Mouse (Mus musculus) urinary bladder, postnatal 10 days (tissue): ENCODE data around the gene Rabgap1l.

Experiments used
- DNase-seq: peaks from one replicate; pipeline ENCODE4 v3.0.0; 2022; ENCODE audit warnings: low spot score

Gene Rabgap1l

DNA sequence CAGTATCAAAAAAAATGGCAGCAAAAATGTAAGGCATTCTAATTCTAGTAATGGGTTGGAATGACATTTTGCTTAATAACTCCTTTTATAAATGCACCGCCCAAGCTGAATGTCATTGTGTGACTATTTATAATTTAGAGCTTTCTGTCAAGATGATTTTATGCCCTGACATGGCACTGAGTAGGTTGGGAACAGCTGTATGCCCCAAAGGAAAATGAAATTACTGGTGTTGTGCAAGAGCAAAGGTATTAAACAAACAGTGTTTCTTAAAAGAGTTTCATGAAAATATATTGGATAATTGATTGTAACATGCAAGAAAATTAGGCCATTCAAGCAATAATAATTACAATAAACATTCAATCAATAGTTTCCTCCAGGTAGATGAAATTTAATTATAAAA, 198.4 kb downstream of the Rabgap1l start:
- no peak for DNase-seq

DNA sequence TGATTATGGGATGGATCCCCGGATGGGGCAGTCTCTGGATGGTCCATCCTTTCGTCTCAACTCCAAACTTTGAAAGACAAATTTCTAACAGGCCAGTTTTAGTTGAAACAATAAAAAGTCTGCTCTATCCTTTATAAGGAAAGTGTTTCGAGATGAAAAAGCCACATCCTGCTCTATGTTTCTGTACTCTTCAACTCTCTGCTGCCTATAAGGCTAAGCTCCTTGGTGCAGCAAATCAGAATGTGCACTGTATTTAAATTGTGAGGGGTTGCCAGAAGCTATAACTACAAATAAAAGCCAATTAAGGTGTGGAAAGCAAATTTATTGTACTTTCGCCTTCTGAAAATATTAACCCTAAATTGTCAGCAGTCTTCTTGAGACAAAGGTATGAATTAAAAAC, 198.9 kb downstream of the Rabgap1l start:
- no peak for DNase-seq

DNA sequence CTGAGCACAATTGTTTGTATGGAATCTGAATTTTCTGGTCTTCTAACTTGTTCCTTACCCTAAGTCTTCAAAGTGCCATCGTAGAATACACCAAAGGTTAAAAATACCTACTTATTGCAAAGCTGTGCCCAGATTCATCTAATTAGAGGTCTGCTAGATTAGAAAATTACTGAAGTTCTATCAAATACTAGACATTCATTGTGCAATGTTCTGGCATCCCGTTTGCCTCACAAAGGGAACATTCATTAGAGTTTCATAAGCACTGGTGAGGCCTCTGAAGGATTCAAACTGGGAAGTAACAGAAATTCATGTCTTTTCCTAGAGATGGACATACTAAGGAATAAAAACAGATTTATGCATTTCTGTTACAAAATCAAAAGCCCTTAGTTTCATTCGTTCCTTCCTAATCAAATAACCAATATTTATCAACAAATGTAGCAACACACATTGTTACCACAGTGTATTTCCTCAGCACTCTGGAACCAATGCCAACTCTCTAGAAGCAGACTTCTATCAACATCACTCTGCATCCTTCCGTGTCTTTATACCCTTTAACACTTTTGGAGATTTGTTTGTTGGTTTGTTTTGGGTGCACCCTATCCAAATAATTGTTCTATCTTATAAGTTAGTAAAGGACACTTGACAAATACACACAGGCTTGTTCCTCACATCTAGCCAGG, 204.0 kb downstream of the Rabgap1l start:
- DNase-seq = no peak

DNA sequence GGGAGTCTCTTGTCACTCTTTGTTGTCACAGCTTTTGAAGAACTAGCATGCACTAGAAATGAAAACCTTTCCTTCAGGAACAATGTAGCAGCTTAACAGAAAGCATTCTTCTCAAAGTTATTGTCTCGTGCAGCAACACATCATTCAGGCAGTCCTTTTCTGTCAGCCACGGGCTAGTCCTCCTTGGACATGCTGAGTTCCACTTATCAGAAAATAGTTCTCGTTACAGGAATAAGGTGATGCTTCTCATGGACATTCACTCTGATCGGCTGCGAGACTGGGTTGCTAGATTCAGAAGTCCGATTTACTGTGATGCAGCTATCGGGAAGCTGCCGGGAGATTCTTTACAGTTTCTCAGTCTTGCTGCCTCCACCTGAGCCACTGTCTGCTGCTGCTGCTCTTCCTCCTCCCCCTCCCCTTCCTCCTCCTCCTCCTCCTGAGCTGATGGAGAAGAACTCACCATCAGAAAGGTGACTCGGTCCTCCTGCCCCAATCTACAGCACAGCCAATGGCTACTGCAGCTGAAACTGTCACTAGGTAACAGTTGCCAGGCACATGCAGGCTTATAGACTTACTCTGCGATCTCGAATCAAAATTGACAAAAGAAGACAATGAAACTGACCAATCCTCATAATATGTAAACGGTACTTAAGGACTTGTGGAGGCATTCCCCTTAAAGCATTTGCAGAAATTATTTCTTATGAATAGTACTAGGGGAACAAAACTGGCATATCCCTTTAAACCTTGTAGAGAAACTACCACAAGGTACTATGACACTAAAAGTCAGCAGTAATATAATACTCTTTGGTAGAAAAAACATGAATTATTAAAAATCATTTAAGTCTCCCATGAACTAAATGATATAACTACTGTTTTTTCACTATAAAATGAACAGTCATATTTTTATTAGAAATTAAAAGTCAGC, 213.4 kb downstream of the Rabgap1l start:
- DNase-seq = no peak

DNA sequence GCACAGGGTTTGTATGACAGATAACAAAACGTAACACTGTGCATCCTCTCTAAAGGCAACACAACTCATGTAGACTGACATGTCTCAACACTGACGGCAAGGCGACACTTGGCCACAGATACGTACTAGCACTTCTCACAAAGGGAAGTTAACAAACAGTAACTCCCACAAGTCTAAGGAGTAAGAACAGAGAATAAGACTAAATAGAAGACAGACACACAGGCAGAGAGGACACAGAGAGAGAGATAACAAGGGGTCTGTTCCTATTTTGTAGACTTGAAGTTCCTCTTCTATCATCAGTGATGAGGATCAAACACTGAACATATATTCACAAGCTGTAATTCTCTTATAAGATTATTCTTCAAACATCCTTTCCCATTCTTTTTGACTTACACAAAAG, 216.9 kb downstream of the Rabgap1l start:
- no peak for DNase-seq

DNA sequence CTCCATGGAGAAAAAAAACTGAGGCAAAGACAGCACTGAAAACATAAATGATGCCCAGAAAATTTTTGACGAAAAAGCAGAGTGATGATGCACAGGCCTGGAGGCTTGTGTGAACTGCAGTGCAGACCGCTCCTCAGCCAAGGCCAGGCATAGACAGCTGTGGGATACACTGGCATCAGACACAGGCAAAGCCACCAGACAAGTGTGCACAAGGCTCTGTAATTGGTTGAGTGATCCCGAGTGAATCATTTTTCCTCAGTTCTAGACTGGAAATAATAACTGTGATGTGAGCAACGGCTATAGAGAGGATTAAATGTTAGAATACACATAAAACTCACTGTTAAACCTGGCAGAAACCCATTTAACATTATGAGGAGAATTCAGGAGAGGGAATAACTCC, 219.0 kb downstream of the Rabgap1l start:
- no peak for DNase-seq

DNA sequence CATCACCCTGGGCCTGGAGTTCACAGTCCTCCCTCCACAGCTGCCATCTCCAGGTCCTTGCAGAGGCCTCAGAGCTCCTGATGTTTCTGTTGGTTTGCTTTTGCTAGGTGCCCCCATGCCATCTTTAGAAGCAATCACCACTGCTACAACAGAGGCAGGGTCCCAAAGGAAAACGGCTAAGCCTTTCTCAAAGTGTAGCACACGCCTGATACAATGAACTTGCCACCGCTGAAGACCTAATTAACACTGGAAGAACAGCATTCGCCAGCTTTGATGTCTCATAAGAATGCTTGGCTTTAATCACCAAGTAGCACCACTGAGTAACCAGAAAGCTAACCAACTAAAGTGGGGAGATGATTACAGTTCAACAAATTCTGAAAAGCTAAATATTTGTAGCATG, 226.6 kb downstream of the Rabgap1l start:
- DNase-seq = no peak

DNA sequence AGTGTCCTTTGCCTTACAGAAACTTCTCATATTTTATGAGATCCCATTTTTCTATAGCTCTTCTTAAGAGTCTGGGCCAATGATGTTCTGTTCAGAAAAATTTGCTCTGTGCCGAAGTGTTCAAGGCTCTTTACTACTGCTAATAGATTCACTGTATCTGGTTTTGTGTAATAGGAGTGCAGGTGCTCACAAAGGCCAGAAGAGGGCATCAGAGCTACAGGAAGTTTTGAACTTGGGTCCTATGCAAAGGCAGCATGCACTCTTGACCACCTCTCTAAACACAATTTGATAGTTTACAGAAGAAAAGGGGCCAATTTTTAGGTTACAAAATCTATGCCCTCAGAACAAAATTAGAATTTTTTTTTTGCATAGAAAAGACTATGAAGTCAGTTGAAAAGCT, 231.6 kb downstream of the Rabgap1l start:
- no peak for DNase-seq

DNA sequence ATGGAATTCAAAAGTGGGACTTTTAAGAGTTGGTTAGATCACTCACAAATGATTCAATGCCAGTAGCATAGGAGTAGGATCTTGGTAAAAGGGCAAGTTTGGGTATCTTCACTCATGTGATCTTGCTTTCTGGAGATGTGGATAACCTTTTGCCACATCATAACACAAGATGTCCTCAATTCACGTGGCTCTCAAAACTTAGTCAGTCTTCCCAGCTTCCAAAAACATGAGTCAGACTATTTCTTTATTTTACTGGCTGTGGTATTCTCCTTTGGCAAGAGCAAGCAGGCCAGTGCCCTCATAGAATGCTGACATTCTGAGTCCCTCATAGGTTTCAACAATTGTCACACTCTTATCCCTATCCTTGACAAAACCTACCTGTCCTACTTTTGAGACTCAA, 242.4 kb downstream of the Rabgap1l start:
- DNase-seq = no peak

DNA sequence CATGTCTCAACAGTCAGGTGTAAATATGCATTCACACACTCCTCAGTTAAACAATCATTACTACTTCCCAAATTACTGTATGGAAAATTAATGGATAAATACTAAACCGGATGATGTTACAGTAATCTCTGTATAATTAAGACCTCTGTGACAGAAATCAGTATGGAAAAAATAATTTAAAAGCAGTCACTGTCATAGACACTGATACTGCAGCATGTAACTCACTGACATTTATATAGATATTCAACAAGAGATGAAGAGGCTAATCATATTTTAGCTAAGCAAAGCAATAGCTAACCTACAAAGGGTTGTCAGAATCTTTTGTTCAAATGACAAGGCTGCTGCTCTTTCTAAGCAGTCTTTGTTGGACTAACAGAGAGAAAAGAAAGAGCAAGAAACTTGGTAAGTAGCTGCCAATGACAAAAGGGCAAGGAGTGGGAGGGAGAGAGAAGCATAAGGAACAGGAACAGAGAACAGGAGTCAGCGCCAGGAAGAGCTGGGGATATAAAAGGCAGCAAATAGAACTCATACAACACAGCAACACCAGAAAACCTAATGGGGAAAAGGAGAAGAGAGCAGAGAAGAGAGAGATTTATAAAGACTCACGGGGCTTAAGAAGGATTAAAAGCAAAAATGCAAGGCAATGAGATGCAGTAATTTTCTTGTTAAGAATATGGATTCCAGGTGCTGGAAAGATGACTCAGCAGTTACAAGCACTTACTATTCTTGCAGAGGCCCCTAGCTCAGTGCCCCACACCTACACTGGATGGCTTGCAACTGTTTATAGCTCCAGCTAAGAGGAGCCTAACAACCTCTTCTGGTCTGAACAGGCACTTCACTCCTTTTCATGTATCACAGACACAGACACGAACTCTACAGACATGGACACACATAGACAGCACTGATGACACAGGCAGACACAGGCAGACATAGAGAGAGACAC, 244.8 kb downstream of the Rabgap1l start:
- DNase-seq = no peak

DNA sequence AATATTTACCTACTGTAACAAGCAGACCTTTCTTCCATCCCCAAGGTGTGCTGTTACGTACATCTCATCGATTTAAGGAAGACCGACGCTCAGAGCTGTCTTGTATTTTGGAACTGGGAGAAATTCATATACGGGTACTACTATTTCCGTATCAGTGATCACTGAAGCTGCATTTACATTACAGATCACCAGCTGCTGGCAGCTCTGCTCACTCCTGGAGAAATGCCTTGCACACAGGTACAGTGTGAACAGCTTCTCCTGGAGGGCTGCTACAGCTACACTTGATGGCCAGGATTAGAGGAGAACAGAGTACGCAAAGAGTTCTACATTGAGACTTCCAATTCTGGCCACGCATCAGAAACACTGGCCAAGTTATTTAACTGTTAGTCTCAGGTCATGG, 257.4 kb downstream of the Rabgap1l start:
- DNase-seq = no peak

DNA sequence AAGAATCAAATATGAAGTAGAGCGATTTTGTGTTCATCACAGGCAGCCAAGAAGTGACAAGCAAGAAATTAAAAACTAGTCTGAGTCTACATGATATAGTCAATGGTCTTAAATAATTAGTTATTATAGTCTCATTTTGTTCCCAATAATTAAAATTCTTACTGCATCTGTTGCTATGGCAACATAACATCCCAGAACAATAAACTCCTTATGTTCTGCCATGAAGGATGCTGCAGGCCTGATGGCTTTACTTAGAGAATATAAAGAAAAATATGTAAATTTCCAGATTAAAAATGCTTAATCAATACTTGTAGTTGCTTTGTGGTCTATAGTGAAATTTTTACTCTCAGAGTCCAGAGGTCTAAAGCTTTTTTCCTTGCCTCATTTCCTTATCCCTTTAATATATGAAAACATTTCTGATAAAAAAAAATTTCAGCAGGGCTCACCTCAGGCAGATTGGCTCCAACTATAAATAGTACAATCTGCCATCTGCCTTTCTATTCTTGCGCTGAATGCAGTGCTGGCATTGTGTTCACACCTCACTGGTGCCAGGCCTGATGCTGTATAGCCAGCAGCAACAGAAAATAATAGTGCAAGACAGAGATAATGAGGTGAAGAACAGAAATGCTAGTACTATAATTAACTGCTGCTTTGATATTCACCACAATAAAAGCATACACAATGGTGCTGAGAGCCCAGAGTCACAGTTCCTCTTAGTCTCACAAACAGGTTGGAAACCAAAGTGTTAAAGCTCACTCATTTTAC, 258.3 kb downstream of the Rabgap1l start:
- no peak for DNase-seq

DNA sequence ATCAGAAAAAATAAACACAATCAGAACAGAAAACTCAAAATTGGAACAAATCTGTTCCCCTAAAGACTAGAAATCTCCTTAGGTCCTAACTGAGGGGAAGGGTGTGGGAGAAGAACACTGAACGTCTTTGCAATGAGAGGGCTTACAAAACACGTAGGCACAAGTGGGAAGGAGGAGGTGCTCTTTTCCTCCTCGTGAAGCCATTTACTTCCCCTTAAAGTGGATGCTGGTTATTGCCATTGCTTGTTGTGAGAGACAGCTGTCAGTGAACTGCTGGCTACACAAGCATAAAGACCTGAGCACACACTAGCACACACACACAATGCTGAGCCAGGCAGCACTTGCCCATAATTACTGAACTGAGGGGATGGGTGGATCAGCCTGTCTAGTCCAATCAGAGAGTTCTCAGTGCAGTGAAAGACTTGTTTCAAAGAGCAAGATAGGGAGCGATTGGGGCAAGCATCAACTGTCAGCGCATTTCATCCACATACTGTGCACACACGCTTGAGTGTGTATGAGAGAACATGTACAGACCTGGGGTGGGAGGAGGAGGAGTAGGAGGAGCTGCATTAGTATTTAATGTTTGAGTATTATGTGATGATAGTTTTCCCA, 259.7 kb downstream of the Rabgap1l start:
- DNase-seq = no peak

DNA sequence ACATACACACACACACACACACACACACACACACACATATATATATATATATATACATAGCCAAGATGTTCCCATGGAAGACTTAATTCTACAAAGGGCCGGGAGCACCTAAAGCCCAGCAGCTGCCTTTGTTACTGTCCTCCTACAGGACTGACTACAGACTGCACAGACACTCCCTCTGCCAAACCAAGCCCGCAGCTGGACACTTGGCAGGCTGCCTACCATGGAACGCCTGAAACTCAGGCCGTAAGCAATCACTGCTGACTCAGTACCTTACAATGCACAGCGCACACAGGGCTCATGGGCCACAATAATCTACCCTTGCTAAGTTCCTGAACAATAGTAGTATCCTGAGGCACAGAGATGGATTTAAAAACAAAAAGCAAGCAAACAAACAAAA, 261.6 kb downstream of the Rabgap1l start:
- DNase-seq = peak; percentile 39

DNA sequence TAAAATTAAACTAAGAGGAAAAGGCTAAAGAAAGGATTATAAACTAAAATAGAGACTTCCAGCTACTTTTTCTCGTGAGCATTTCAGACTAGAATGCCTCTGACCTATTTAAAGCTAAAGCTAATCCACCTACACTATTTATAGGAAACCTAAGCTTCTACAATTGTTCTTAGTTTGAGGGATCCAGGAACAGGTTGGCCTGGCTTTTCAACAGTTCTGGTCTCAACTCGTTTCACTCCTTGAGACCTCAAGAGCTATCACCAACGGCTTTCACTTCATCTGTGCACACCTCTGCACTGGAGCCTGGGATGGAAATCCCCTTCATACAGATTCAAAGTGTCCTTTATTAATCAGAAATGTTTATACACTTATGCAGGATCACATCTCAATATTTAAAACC, 271.1 kb downstream of the Rabgap1l start:
- no peak for DNase-seq

DNA sequence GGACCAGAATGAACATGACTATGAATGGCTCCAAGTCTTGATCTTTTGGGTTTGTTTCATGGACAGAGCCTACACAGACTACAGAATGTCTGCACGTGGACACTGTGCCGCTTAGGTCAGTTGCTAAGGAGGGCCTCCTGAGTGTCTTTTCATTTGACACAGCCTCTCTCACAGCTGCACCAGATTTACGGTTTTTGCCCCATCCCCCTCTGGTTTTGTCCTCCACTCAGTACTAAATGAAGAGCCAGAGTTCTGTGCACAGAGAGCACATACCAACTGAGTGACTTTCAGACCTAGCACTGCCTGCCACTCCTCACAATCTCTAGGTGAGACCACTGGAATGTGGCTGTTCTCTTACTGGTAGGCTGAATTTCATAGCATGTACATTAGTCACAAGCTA, 272.3 kb downstream of the Rabgap1l start:
- DNase-seq = no peak

DNA sequence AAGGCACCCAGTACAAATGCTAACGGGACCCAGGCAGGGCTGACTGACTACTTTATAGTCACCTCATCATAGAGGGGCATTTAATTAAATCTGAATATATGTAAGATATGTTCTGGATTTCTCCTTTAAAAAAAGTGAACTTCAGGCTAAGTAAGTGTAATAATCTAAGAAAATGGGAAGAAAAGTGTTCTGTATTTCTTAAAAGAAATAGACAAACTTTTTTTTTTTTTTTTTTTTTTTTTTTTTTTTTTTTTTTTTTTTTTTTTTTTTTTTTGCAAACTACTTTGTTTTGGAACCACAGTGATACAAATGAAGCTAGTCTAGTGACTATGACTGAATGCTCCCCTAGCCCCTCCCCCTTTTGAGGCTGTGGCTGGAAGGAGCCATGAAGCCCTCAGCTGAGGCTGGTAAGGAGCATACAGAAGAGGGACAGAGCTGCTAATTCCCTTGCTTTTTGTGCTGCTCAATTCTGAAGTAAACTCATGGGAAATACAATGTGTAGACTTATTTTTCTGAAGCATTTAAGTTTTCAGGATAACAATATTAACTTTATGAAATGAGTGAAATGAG, 273.0 kb downstream of the Rabgap1l start:
- no peak for DNase-seq

DNA sequence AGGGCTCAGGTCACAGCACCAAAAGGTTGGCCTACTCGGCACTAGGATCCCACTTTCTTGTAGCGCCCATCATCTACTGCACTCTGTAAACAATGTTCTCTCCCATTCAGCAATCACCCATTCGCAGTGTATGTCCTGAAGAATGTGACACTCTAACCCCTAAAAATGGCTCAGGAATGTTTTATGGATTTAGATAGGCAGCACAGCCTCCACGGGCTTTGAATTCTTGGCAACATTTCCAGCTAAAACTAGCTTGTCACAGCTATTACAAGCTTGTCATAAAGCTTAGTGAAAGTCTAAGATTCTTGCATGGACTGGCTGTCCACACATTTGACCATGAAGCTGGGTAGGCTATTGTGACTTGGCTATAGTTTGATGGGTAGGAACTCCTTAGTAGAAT, 274.5 kb downstream of the Rabgap1l start:
- no peak for DNase-seq

DNA sequence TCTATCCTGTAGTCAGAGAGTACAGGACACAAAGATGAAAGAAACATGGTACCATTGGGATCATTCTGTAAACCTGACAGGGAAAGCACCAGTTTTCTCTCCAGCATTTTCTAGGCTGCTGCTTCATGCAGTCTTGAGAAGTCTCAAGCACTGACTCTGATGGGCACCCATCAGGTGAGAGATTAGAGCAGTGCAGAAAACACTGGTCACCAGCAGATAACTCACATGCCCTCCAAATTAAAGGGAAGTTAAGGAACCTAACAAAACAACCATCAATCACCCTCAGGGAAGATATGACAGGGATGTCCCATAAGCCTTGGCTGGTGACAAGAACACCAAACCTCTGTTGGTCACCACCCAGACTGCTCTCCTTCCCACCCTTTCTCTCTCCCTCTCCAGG, 285.2 kb downstream of the Rabgap1l start:
- DNase-seq = no peak

DNA sequence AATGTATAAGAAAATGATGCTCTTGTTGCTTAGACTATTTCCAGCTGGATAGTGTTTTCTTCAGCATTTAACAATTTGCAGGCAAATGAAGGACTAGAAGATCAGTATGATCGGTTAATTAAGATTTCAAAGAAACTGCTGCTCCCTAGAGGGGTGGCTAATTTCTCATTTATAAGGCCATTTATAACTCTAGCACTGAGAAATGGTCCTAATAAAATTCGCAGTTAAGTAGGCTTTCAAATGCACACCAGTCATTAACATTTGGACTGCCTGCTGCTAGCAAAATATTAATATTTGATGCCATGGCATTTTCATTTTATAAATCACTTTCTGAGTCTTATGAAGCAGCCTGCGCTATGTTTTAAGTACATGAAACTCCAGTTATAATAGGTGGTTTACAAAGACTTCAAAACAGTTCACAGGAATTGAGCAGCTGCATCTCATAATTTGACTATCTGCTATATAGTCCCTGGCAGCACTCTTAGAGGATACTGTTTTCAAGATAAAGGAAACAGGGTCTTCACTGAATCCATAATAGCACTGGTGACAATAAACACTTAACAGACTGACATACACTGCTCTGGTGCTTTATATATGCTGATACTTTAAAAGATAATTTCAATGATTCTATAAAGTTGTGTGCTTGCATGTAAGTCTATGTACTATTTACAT, 296.0 kb downstream of the Rabgap1l start:
- no peak for DNase-seq
